Mouse (Mus musculus): ENCODE measurements at regions not wholly inside any gene's neighbourhood (a gene's known extent, or its start where the extent isn't known, plus 50 kb on each side); places are given as distances from the start of the nearest gene placed in this dataset.

DNA sequence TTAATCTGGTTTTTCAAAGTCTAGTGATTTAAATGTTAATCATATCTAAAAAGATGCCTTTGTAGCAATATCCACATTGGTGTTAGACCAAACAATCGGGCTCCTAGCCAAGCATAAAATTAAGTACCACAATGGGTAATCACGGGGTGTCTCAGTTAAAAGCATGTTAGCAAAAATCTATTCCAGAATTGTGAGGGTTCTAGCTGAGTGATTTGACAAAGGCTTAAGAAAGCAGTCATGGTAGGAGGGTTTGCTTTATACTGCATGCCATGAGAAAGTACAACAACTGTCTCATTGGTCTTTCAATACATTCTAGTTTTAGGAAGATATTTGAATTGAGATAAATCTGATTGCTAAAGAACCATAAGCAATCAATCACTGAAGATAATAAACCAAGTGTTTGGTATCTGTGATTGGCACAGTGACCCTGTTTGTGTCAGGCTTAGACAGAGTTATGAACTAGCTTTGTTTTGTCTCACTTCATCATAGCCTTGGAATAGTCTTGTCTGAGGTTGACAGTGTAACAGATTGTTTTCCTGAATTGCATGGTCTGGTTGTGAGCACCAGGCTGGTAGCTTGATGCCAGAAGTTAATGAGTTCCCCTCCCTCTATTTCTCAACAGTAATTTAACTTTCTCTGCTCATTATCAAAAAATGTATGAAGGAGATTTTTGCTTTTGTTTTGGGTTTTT, 186.9 kb upstream of the Sema3a start:
- TF ChIP-seq CTCF (IDR thresholded peaks at IDR 0.05; ENCODE audit: low read depth): no peak
- no peak for TF ChIP-seq EP300 (optimal IDR thresholded peaks at IDR 0.05)

Data from stomach, postnatal 0 days (tissue).